9 mouse cellular contexts compared by ENCODE assay signal in the genomic region with DNA sequence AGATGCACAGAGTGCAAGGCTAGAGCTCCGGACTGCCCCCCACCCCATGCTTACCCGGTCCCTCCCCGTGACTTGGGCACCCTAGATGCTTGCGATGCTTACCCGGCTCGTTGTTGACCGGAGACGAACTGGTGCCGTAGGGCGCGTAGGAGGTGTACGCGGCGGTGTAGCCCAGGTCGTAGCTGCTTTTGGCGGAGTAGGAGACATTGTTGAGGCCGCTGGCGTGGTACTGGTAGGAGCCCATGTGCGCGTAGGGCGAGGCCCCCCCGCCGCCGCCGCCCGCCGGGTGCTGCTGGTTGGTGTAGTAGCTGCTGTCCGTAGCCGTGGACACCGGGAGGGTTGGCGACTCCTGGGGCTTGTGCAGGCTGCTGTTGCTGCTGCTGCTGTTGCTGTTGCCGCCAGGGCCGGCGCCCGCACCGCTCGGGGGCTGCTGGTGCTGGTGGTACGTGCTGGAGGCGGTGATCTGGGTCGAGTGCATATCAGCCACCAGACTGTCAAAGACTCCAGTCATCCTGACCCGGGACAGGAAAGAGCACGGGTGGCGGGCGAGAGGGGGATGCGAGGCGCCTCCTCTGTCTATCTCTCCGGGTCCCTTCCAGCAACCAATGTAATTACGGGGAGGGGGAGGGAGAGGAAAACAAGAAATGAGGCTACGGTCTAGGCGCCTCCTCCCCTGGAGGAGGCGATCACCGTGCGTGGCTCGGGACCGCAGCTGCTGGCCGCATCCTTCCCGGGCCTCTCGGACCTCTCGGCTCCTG. TPM values are rescaled to one million over a fixed set of nuclear protein-coding genes. Genes with fewer than 3 reads are reported as not detected.
DNase-seq lines count a peak whose midpoint lies in the region; ATAC-seq lines count a peak whose summit lies in the region.
"Had no signal": no experiment of that assay in that cellular context is flagged by ENCODE, and none has a peak within 500 bp of the region (broad histone marks: within the 10 kb centered on the region; RNA-seq: fewer than 3 reads in every experiment).

No protein-coding gene starts in this region.

- peak overlapping the region; percentile 59 for H3K4me3 ChIP-seq in heart, embryonic 16.5 days (ENCODE audit: low read length)
- peak overlapping the region; percentile 48 for H3K4me3 ChIP-seq in limb, embryonic 15.5 days
- peak overlapping the region; percentile 37 for H3K4me3 ChIP-seq in neural tube, embryonic 15.5 days (replicated peaks)

- no peak overlapping the region for H3K9ac ChIP-seq in heart, embryonic 16.5 days (ENCODE audit: low read length)
- peak overlapping the region; percentile 39 for H3K9ac ChIP-seq in limb, embryonic 15.5 days
- no peak overlapping the region for H3K9ac ChIP-seq in neural tube, embryonic 15.5 days (replicated peaks)

- no peak overlapping the region for H3K27ac ChIP-seq in heart, embryonic 16.5 days (ENCODE audit: low read length)
- H3K27ac ChIP-seq in limb, embryonic 15.5 days, result no peak overlapping the region
- H3K27ac ChIP-seq in neural tube, embryonic 15.5 days (replicated peaks), result no peak overlapping the region

- ATAC-seq in heart, embryonic 16.5 days (replicated peaks; ENCODE audit: extremely low read depth, insufficient read depth, low FRiP score), result 0 out of 2 replicates have a peak, but pooled peaks have one; percentile 34
- ATAC-seq in limb, embryonic 15.5 days (ENCODE audit: insufficient number of reproducible peaks, low FRiP score, low TSS enrichment, low read depth), result no peak
- 0 out of 2 replicates have a peak, but pooled peaks have one; percentile 34 for ATAC-seq in neural tube, embryonic 15.5 days (ENCODE audit: low FRiP score)

- WGBS in heart, embryonic 16.5 days, result under 1% methylated on average over 58 of the region's 59 CpGs
- WGBS in limb, embryonic 15.5 days, result under 1% methylated on average over 59 of the region's 59 CpGs
- under 1% methylated on average over 58 of the region's 59 CpGs for WGBS in neural tube, embryonic 15.5 days

- DNase-seq in cerebellum, postnatal 10 days, result peak; percentile 44 to 64
- DNase-seq in cerebellum, adult 11 months, result no peak
- DNase-seq in thymus, postnatal 14 days, result peak; percentile 36
- no peak for DNase-seq in thymus, postnatal 10 days (ENCODE audit: low spot score in 2 of 2)
- no peak for DNase-seq in left cerebral cortex, postnatal 10 days (ENCODE audit: extremely low spot score in 1 of 2, low spot score in 2 of 2)

- no peaks in the 10 kb centered on the region for H3K36me3 ChIP-seq in heart, embryonic 16.5 days (ENCODE audit: control insufficient read depth, insufficient read depth)
- no peaks in the 10 kb centered on the region for H3K36me3 ChIP-seq in limb, embryonic 15.5 days
- no peaks in the 10 kb centered on the region for H3K36me3 ChIP-seq in neural tube, embryonic 15.5 days

- H3K4me1 ChIP-seq in heart, embryonic 16.5 days (ENCODE audit: control insufficient read depth, insufficient read depth, low read length), result peaks cover 20% of the 10 kb centered on the region
- peaks cover 47% of the 10 kb centered on the region for H3K4me1 ChIP-seq in limb, embryonic 15.5 days
- H3K4me1 ChIP-seq in neural tube, embryonic 15.5 days, result peaks cover 31% of the 10 kb centered on the region

- intact Hi-C loops in left cerebral cortex, postnatal 10 days (cut with DNase I), result no loop called here

- no peaks in the 10 kb centered on the region for H3K9me3 ChIP-seq in heart, embryonic 16.5 days (replicated peaks; ENCODE audit: control insufficient read depth, low read length)
- no peaks in the 10 kb centered on the region for H3K9me3 ChIP-seq in limb, embryonic 15.5 days
- no peaks in the 10 kb centered on the region for H3K9me3 ChIP-seq in neural tube, embryonic 15.5 days (replicated peaks)

- H3K4me2 ChIP-seq in heart, embryonic 16.5 days (ENCODE audit: low read depth, low read length), result peak overlapping the region; percentile 88
- peak overlapping the region; percentile 95 for H3K4me2 ChIP-seq in limb, embryonic 15.5 days
- H3K4me2 ChIP-seq in neural tube, embryonic 15.5 days, result peak overlapping the region; percentile 70

- peaks cover 81% of the 10 kb centered on the region for H3K27me3 ChIP-seq in heart, embryonic 16.5 days (ENCODE audit: control insufficient read depth, insufficient read depth, low read length)
- peaks cover 88% of the 10 kb centered on the region for H3K27me3 ChIP-seq in limb, embryonic 15.5 days
- peaks cover 83% of the 10 kb centered on the region for H3K27me3 ChIP-seq in neural tube, embryonic 15.5 days (replicated peaks)

RNA-seq across cellular contexts. Expression of a gene that starts 0.5 kb away (rescaled TPM):
- polyA plus RNA-seq in heart, embryonic 16.5 days (2015; fragmentation: Nextera tagmentation; extraction: Ambion mirVana), result 0.11 TPM in 1 of 2 replicates, not detected in the other
- 3.5 and 3.6 TPM in 2 replicates for polyA plus RNA-seq in limb, embryonic 15.5 days (2015; fragmentation: Nextera tagmentation; extraction: Ambion mirVana)
- polyA plus RNA-seq in neural tube, embryonic 15.5 days (2015; fragmentation: Nextera tagmentation; extraction: Ambion mirVana), result 0.08 and 1.1 TPM in 2 replicates
- 1 to 10 TPM; 8.2 to 8.7 TPM for total RNA-seq in left cerebral cortex, postnatal 10 days (2021)
- total RNA-seq: heart, adult 18-20 months had no signal

RNA-seq across cellular contexts. Expression of a gene that starts 18.1 kb away (rescaled TPM):
- polyA plus RNA-seq in heart, embryonic 16.5 days (2015; fragmentation: Nextera tagmentation; extraction: Ambion mirVana), result 0.15 and 0.29 TPM in 2 replicates
- 3.9 and 4.4 TPM in 2 replicates for polyA plus RNA-seq in limb, embryonic 15.5 days (2015; fragmentation: Nextera tagmentation; extraction: Ambion mirVana)
- 0.13 and 1.3 TPM in 2 replicates for polyA plus RNA-seq in neural tube, embryonic 15.5 days (2015; fragmentation: Nextera tagmentation; extraction: Ambion mirVana)
- 10 to 100 TPM; 22.7 to 28.3 TPM for total RNA-seq in left cerebral cortex, postnatal 10 days (2021)

Comparison
In these comparisons a context has a peak if more than half of its experiments do, and no peak if none do; other contexts are left out.
1. DNase-seq: peak in cerebellum, postnatal 10 days (2 of 2) and thymus, postnatal 14 days (single experiment); none in cerebellum, adult 11 months (single experiment), thymus, postnatal 10 days (0 of 2) and left cerebral cortex, postnatal 10 days (0 of 2).
2. Peak in every context shown above with its lines, with median percentiles within 50 percentile points of each other: H3K4me2 ChIP-seq and H3K4me3 ChIP-seq.